Mouse (Mus musculus): ENCODE results near the gene Ube2e3.

Gene Ube2e3

DNA sequence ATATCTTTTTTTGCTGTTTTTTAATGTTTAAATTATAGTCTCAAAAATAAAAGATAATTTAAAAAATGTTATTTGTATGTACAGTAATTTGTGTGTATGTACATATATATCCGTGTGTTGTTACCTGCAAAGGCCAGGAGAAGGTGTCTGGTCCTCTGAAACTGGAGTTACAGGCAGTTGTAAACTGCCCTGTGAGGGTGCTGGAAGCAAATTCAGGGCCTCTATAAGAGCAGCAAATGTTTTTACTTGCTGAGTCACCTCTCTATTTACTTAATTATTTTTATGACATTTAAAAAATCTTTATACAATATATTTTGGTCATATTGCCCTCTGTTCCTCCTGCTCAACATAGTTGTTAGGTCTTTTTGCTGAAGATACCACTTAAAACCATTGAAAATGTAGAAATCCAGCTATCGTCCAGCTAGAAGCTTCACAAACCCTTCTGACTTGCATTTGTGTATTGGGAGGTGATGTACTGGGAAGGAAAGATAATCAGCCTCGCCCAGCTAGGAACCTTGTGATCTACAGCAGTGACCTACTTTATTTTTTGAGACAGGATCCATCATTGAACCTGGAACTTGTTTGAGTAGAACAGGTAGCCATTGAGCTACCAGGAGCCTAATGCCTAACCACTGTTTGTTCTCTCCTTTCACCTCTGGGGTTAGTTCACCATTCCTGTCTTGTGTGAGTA lies 15.0 kb downstream of the Ube2e3 start:
- no peak for DNase-seq

DNA sequence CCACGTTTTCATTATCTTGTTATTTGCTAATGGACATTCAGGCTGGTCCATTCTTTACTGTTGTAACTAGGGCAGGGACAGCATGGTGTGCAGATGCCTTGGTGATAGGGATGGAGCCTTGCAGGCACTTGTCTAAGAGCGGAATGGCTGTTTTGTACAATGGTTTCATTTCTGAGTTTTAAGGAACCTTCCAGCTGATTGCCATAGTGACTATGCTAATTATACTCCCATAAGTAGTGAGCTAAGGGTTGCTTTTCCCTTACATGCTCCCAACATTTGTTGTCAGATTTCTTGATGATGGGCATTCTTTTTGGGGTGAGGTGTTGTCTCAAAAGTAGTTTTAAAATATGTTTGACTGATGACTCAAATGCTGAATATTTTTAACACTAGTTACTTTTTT lies 18.5 kb downstream of the Ube2e3 start:
- DNase-seq, result no peak

DNA sequence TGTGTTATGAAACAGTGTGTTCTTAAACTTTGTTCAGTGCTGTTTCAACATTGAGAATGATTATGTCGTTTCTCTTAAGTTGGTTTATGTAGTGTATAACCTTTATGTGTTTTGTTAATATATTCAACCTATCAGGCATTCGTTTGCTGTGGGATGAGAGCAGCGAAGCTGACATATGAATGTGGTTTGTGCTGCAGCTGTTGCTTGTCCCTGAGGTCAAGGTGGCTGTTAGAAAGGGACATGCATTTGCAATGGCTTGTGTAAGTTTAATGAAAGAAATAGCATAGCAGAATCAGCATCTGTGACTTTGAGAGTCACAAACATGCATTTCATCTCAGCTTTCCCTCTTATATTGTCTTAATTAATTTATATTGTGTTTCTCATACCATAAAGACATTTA lies 20.3 kb downstream of the Ube2e3 start:
- DNase-seq, result no peak

DNA sequence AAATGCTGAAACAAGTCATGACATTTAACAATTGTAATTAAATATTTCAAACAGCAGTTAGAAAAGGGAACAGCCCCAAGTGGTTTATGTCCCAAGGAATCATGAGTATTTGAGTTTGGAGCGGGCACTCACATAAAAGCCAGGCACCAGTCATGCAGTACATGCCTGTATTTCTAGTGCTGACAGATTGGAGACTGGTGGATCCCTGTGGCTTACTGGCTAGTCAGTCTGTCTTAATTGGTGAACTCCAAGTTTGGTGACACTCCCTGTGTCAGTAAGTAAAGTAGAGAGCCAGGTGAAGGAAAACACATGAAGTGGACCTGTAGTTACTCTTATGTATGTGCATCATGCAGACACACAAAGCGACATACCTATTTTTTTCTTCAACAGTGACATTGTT lies 27.3 kb downstream of the Ube2e3 start:
- no peak for DNase-seq

DNA sequence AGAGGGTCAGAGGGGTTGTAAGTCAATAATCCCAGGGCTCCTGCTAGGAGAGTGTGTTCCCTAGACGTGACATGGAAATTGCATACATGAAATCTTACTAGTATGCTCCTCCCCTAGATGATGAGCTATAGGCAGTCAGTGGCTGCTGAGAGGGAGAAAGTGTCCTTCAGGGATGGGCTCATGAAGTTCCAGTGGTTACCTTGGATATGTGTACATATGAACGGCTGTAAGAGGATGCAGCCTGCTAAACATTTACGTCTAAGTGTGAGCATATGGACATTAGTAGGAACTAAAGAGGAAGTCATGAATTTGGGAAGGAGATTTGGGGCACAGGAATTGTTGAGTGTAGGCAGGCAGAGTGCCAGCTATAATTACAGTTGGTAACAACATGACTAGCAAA lies 38.0 kb downstream of the Ube2e3 start:
- DNase-seq, result no peak

DNA sequence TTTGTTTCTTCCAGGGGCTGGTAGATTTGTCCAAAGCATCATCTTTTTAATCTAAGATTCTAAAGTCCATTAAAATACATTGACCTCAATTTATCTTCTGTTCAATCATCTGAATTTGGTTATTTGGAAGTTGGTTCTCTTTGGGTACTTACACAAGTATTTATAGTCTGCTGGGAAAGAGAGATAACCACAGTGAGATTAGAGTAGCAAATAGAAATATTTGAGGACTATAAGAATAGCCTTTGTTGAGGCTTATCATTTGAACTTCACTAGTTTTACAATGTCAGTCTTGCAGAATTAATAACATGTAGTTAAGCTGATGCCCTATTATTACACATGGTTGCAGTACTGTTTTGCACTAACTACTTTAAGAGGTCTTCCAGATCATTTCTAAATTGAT lies 43.6 kb downstream of the Ube2e3 start:
- DNase-seq, result no peak

DNA sequence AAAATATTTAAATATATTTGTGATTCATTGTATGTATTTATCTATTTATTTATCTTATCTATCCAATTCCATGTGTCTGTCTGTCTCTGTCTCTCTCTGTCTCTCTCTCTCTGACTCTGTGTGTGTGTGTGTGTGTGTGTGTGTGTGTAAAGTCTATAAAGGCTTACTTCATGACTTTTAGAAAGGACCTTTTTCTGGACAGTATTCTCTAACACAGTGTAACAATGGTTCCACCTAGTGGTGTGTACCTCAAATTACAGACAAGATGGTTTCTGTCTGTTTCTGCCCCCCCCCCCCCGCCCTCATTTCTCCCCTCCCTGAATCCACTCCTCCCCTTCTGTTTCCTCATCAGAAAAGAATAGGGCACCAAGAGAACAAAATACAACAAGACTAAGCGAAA lies 46.9 kb downstream of the Ube2e3 start:
- no peak for DNase-seq

DNA sequence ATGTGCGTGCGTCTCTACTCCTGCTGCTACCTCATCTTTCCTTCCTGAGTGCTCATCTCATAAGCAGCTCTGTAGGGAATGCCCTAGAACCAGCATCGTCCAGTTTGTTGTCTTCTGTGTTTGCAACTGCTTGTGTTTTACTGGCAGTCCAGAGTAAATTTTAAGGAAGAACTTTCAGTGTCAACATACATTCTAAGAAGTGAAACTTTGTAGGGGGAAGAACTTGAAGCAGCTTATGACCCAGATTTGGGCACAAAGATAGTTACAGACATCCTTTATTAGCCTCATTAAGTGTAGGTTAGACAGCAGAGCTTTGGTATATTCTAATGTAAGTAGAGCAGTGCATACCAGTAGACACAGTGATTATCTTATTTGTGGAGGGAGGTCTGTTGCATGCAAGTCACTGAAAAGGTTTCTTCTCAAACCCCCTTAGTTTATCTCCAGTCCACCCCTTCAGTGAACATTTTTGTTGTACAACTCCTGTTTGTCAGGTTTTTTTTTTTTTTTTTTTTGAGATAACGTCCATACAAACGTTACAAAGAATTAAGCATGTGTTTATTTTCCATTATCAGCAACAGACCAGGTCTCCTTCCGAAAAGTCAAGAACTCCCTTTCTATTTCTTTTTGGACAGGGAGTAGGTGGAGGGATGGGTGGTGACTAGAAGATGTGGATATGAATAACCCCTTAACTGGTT lies 55.2 kb downstream of the Ube2e3 start:
- DNase-seq, result no peak

DNA sequence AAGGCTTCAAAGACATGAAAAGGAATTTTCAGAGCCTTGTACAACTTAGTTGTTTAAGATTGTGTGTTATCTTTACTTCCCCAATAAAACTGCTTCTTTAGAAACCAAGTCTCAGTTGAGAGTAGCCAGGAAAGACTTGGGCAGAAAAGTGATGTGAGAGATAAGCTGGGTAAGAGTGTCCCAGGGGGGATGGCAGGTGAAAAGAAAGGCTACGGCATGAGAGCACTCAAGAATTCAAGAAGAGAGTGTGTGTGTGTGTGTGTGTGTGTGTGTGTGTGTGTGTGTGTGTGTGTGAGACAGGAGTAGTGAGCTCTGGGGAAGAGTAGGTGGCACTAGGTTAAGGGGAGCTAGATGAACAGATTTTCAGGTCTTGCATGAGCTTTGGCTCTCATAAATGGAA lies 57.9 kb downstream of the Ube2e3 start:
- no peak for DNase-seq

DNA sequence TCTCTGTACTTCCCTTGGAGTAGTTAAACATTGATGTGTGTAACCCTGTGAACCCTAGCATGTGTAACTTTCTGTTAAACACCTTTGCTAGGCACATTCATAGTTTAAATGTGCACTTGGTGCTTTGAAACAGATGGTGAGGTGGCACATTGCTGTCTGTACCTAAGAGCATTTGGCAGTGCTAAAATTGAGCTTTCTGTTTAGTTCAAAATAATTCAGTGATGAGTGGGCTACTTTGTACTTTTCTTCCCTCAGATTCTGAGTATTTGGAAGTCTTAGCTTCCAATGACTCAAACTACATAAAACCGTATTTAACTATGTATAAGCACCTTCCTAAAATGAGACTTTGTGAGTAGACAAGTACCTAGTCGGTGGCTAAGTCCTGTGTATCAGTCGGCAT lies 59.7 kb downstream of the Ube2e3 start:
- no peak for DNase-seq

DNA sequence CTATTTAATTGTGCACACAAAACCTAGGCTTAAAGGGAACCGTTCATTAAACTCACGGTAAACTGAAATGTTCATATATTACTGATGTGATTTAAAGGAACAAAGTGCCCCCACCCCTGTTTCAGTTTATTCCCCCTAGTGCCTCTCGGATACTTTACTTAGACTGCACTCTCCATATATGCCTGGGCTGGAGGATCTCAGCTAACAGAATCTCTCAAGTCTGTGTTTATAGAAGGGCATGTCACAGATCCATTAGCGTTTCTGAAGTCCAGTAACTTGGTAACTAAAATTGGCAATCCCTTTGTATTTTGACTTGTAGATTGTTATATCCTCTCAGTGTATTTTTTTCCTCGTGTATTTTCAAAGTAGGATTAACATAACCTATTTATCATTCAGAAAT lies 60.2 kb downstream of the Ube2e3 start:
- DNase-seq, result no peak

DNA sequence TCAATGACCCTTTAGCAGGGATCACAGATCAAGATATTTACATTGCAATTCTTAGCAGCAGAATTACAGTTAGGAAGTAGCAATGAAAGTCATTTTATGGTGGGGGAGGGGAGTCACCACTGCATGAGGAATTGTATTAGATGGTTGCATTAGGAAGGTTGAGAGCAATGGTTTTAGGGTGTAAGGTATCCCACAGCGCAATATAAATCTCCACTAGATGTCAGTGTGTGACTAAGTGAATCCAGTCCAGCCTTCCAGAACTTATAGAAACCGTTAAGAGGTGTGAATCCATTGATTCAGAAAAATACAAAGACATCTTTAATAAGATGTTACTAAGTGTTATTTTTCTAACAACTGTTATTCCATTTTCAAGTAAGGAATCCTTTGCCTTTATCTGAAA lies 63.4 kb downstream of the Ube2e3 start:
- DNase-seq, result no peak

DNA sequence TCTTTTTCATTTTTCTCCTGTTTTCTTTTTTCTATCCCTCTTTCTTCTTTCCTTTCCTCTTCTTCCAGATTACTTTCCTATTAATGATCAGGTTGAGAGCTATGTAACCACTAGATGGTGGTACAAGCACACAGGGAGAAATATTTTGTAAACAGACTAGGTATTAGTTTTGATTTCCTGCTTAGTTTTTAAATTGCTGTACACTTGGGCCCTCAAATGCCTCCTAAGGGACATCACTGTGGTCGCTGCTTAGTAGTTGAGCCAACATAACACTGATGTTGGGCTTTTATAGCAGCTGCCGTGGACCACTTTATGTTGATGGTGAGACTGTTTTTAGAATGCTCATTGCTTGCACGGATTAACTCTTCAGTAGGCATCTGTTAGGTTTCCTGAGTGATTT lies 91.5 kb downstream of the Ube2e3 start:
- DNase-seq, result no peak

DNA sequence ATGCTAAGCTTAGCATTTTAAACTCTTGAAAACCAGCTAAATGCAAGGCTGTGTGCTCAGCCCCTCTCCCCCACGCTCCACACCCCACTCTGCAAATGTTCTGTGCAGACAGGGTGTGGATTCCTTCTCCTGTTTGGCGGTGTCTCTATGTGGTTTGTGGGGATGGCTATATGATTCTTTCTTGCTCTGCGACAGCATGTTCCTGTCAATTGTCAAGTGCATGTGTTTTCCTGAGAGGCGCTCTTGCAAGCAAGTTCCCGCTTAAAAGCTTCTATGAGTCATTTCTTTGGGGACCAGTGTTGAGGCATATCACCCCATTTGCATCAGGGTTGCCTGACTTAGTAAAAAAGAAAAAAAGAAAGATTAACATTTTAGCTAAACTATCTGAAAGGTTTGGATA lies 92.4 kb downstream of the Ube2e3 start:
- DNase-seq, result no peak

DNA sequence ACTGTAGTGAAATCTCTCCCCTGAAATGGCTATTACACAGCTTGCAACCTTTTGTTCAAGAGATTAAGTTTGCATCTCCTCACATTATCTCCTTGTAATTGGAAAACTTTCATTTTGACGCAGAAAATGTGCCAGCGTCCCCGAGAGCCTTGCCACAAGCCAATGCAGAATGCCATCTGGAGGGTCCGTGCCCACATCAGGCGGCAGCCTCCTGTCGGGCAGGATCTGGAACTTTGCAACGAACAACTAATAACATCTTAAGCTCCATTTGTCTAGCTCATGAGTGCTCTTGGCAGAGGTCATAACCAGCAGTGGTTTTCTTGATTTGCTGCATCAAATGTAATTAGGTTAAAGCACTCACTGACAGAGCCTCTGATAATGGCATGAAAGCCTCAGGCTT lies 93.1 kb downstream of the Ube2e3 start:
- no peak for DNase-seq

DNA sequence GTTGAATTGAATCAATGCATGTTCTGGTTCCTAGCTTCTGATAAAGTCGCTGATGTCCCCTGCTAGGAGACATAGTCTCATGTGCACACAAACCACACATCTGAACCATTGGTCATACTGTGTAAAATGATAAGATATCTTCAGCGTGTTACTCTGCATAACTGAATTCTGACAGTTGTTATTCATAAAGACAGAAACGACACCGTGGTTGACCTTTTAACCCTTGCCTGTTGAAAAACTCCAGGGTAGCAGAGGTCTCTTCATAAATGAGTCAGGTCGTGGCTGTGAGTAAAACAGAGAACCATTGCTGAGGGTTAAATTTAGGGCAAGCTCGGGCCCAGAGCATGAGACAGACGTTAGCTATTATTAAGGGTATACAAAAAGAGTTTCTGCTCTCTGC lies 93.7 kb downstream of the Ube2e3 start:
- no peak for DNase-seq

DNA sequence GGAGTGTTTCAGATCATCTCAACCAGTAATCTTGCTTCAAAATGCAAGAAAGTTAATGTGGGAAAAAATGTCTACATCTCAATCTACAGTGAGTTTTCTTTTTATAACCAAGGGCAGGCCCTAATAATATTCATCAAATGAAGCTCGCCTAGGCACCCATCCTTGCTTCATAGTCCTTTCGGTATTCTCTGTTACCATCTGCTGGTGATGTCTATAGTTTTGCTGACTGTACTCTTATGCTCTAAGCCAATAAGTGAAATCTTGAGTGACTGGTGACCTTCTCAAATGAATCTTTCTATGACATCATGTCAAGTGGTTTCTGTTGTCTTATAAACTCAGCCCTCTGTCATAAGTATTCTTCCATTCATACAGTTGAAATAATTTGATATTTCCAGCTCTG lies 97.1 kb downstream of the Ube2e3 start:
- DNase-seq, result no peak

DNA sequence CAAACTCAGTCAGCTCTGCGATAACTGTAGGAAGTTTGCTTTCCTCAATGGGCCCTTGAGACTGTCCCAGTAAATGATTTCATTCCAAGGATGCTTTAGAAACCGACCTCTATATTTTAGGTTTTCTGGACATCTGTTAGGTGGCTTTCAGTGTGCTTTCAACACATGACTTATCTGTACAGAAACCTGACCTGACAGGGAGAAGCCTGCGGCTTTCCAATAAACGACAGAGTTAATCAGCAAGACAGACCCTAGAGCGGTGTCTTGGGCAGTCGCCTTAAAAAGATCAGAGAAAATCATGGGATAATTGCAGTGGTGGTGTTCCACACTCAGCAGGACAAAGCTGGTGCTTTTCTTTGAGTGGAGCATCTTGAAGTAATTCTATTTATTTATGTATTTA lies 97.5 kb downstream of the Ube2e3 start:
- no peak for DNase-seq

DNA sequence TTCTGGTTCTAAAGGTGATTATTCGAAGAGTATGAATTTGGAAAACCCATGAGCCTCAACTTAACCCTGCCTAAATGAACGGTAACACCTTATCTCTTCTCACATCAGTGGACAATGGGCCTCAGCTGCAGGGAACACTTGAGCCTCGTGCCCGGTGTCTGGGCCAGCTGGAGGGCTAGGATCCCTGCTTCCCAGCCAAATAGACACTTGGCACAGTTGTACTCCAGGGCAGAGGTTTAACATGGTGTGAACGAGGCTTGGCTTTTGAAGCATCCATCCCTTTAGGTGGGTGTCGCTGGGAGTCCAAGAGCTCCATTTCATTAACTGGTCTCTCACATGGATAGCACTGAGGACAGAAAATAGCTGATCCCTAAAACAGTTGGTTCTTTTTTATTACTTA lies 102.2 kb downstream of the Ube2e3 start:
- DNase-seq, result no peak
